Mouse (Mus musculus): Measurements from ENCODE around the gene Shank3. TPM values are rescaled to one million over a fixed set of nuclear protein-coding genes. Genes with fewer than 3 reads are reported as not detected.
A peak's percentile ranks its signal among the peaks of the same experiment; 100 is the strongest.

The Shank3 gene
- 6.9 and 8.0 TPM in 2 replicates for polyA plus RNA-seq (2016; fragmentation: Nextera tagmentation; extraction: Ambion mirVana)

- H3K36me3 ChIP-seq, result peaks cover 10% of the 10 kb centered on the region
- peaks cover 25% of the 10 kb centered on the region for H3K4me1 ChIP-seq
- H3K4me3 ChIP-seq, result peak within 1 kb of the TSS; percentile 89
- H3K9me3 ChIP-seq, result no peaks in the 10 kb centered on the region
- H3K27ac ChIP-seq (replicated peaks), result peak within 1 kb of the TSS; percentile 84
- ATAC-seq (ENCODE audit: low FRiP score, low read depth), result peak; percentile 47
- H3K4me2 ChIP-seq (replicated peaks), result peak within 1 kb of the TSS; percentile 81
- WGBS, result under 1% methylated on average over 29 of the region's 72 CpGs
- peak within 1 kb of the TSS; percentile 91 for H3K9ac ChIP-seq (replicated peaks)
- H3K27me3 ChIP-seq, result peaks cover 57% of the 10 kb centered on the region
These were observed at the start of gene Shank3 for GRCm38 (mm10) chr15:89498961-89499688. Shank3 (plus strand) TSS chr15:89499623.

- 5% methylated on average over 24 of the region's 24 CpGs for WGBS
- peaks cover 23% of the 10 kb centered on the region for H3K4me1 ChIP-seq
- H3K4me3 ChIP-seq, result peak overlapping the region; percentile 64
- peak; percentile 75 for ATAC-seq (ENCODE audit: low FRiP score, low read depth)
- H3K9ac ChIP-seq (replicated peaks), result peak overlapping the region; percentile 73
- peak overlapping the region; percentile 54 for H3K27ac ChIP-seq (replicated peaks)
- peak overlapping the region; percentile 90 for H3K4me2 ChIP-seq (replicated peaks)
- H3K27me3 ChIP-seq, result peaks cover 27% of the 10 kb centered on the region
- peaks cover 19% of the 10 kb centered on the region for H3K36me3 ChIP-seq
- no peaks in the 10 kb centered on the region for H3K9me3 ChIP-seq
These were observed 46.2 kb upstream of the Shank3 start for GRCm38 (mm10) chr15:89452906-89453864.

DNA sequence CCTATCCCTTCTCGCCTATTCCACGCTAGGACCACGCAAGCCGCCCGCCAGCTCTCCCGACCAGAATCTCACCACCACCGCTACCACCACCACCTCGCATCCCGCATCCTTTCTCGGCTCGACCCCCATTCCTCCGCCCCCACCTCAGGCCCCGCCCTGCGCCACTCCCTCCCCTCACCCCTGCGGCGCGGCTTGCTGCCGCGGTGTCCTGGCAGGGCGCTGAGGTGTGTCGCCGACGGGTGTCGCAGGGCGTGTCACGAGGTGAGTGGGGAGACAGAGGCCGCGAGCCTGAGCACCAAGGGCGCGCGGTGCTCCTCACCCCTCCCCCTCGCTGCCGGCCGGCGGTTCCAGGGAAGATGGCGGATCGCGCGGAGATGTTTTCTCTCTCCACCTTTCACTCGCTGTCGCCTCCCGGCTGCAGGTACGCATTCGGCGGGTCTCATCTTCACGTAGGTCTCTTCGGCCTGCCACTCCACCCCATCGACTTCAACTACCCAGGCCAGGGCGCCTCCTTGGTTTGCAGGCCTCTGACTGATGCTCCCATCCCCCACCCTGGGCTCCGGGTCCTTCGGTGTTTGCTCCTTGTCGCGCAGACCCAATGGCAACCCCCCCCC, 45.5 kb upstream of the Shank3 start, which contains the start of gene Mapk8ip2:
Gene Mapk8ip2, plus strand, starts transcription at position 49 of the 614 bp plus-strand sequence.
- Histone ChIP-seq H3K4me3 (peak within 1 kb of the TSS; percentile 64), H3K4me2 (replicated peaks) (peak within 1 kb of the TSS; percentile 90)
- peak; percentile 78 for ATAC-seq (ENCODE audit: low FRiP score, low read depth)

DNA sequence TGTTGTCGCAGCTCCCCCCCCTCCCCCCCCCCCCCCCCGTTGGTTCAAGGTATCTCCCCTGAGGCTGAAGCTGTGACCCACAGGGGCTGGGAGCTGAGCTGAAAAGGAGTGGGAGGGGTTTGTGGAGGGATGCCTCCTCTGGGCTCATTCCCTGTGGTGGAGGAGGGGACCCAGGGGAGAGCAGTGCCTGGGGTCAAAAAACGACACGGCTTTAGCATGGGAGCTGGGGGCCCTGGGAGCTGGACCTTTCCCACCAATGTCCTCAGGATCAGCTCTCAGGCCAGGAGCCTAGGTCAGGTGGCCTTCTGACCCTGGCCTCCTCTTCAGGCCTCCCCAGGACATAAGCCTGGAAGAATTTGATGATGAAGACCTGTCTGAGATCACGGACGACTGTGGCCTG, 44.6 kb upstream of the Shank3 start:
- peak; percentile 35 for ATAC-seq (ENCODE audit: low FRiP score, low read depth)
- Histone ChIP-seq H3K9ac (replicated peaks) (peak overlapping the region; percentile 73), H3K4me2 (replicated peaks) (peak overlapping the region; percentile 90), H3K9me3 (no peaks in the 10 kb centered on the region), H3K36me3 (peaks cover 33% of the 10 kb centered on the region), H3K27ac (replicated peaks) (peak overlapping the region; percentile 54), H3K4me1 (peaks cover 23% of the 10 kb centered on the region), H3K4me3 (peak overlapping the region; percentile 64), H3K27me3 (peaks cover 24% of the 10 kb centered on the region)
- WGBS, result 8% methylated on average over 4 of the region's 6 CpGs

More for the DNA sequence above, 45.5 kb upstream of the Shank3 start, which contains the start of gene Mapk8ip2:
- no peaks in the 10 kb centered on the region for H3K9me3 ChIP-seq
- H3K4me1 ChIP-seq, result peaks cover 23% of the 10 kb centered on the region
- peaks cover 27% of the 10 kb centered on the region for H3K27me3 ChIP-seq
- H3K9ac ChIP-seq (replicated peaks), result peak within 1 kb of the TSS; percentile 73
- WGBS, result under 1% methylated on average over 53 of the region's 53 CpGs
- H3K36me3 ChIP-seq, result peaks cover 27% of the 10 kb centered on the region
- H3K27ac ChIP-seq (replicated peaks), result peak within 1 kb of the TSS; percentile 54

DNA sequence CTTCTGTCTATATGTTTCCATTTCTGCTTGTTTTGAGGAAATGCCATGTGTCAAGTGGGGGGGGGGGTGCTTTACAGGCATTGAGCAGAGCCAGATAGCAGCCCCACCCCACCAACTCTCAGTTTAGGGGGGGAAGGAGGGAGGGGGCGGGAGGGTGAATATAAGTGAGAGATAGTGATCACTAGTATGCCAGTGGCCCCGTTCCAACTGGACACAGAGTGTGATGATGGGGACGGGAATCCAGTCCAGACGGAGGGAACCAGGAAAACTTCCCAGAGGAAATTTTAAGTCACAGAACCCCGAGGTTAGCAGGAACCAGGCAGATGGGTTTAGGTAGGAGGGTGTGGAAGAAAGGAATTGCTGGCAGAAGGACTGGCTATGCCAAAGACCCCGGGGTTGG, 43.8 kb upstream of the Shank3 start:
- Histone ChIP-seq H3K27me3 (peaks cover 24% of the 10 kb centered on the region), H3K36me3 (peaks cover 40% of the 10 kb centered on the region), H3K4me3 (peak overlapping the region; percentile 64), H3K4me2 (replicated peaks) (peak overlapping the region; percentile 90), H3K9ac (replicated peaks) (peak overlapping the region; percentile 73), H3K9me3 (no peaks in the 10 kb centered on the region), H3K27ac (replicated peaks) (no peak overlapping the region), H3K4me1 (peaks cover 23% of the 10 kb centered on the region)
- ATAC-seq (ENCODE audit: low FRiP score, low read depth), result no peak
- 72% methylated on average over 6 of the region's 6 CpGs for WGBS

DNA sequence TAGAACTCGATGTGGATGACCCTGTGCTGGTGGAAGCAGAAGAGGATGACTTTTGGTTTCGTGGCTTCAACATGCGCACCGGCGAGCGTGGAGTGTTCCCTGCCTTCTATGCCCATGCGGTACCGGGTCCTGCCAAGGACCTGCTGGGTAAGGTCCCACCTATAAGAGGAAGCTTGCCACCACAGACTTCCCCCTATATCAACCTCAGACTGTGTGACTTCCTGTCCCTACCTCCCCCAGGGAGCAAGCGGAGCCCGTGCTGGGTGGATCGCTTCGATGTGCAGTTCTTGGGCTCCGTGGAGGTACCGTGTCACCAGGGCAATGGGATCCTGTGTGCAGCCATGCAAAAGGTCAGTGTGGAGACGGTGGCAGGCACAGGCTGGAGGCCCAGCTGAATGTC, 40.5 kb upstream of the Shank3 start:
- H3K9ac ChIP-seq (replicated peaks), result no peak overlapping the region
- H3K27me3 ChIP-seq, result no peaks in the 10 kb centered on the region
- H3K27ac ChIP-seq (replicated peaks), result no peak overlapping the region
- 95% methylated on average over 15 of the region's 15 CpGs for WGBS
- no peak overlapping the region for H3K4me3 ChIP-seq
- H3K36me3 ChIP-seq, result peaks cover 68% of the 10 kb centered on the region
- no peaks in the 10 kb centered on the region for H3K9me3 ChIP-seq
- ATAC-seq (ENCODE audit: low FRiP score, low read depth), result no peak
- peaks cover 17% of the 10 kb centered on the region for H3K4me1 ChIP-seq
- no peak overlapping the region for H3K4me2 ChIP-seq (replicated peaks)

DNA sequence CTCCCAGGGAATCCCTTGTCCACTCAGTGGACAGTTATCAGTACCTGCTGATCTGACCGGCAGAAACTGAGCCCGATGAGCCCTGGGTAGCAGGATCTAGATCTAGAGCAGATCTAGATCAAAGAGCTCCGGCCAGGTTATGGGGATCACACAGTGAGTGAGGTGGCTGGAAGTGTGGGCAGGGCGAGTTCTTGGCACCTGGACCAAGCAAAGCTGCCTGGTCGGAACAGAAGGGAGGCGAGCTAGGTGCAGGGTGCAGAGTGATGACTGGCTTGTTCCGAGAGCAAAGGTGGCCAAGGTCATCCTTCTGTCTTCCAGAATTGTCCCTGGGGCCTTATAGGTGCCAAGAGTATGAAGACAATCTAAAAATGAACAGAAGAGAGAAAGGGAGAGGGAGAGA, 39.6 kb upstream of the Shank3 start:
- H3K9me3 ChIP-seq, result no peaks in the 10 kb centered on the region
- no peak overlapping the region for H3K9ac ChIP-seq (replicated peaks)
- H3K27me3 ChIP-seq, result no peaks in the 10 kb centered on the region
- H3K4me1 ChIP-seq, result peaks cover 13% of the 10 kb centered on the region
- no peak overlapping the region for H3K27ac ChIP-seq (replicated peaks)
- no peak overlapping the region for H3K4me2 ChIP-seq (replicated peaks)
- WGBS, result 90% methylated on average over 7 of the region's 7 CpGs
- H3K4me3 ChIP-seq, result no peak overlapping the region
- ATAC-seq (ENCODE audit: low FRiP score, low read depth), result no peak
- H3K36me3 ChIP-seq, result peaks cover 68% of the 10 kb centered on the region

DNA sequence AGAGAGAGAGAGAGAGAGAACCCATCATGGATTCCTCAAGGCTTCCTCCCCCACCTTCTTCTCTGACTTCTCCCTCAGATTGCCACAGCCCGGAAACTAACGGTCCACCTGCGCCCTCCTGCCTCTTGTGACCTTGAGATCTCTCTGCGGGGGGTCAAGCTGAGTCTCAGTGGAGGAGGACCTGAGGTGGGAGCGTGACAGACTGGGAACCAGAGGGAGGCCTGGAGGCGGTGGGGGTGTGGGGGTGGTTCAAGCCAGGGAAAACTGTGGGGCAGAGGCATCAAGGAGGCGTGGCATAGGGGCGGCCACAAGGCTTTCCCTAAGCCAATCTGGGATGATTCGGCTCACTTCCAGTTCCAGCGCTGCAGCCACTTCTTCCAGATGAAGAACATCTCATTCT, 39.1 kb upstream of the Shank3 start:
- peaks cover 68% of the 10 kb centered on the region for H3K36me3 ChIP-seq

DNA sequence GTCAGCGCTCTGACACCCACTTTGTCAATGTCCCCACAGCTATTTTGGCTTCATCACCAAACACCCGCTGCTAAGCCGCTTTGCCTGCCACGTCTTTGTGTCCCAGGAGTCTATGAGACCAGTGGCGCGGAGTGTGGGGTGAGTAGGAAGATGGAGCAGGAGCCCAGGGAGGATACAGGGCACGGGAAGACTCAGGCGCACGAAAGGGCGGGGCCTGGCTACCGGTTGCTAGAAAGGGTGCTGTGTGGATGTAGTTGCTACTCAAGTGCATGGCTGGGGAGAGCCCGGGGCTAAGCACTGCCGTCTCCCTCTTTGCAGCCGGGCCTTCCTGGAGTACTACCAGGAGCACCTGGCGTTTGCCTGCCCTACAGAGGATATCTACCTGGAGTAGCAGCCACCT, 38.1 kb upstream of the Shank3 start:
- WGBS, result 89% methylated on average over 15 of the region's 15 CpGs
- ATAC-seq (ENCODE audit: low FRiP score, low read depth), result no peak
- no peak overlapping the region for H3K4me2 ChIP-seq (replicated peaks)

More for the DNA sequence above, 39.1 kb upstream of the Shank3 start:
- H3K4me1 ChIP-seq, result peaks cover 13% of the 10 kb centered on the region
- no peak overlapping the region for H3K4me3 ChIP-seq
- H3K27me3 ChIP-seq, result no peaks in the 10 kb centered on the region
- WGBS, result 83% methylated on average over 10 of the region's 10 CpGs
- no peak overlapping the region for H3K27ac ChIP-seq (replicated peaks)
- H3K9ac ChIP-seq (replicated peaks), result no peak overlapping the region
- no peak for ATAC-seq (ENCODE audit: low FRiP score, low read depth)
- no peaks in the 10 kb centered on the region for H3K9me3 ChIP-seq
- H3K4me2 ChIP-seq (replicated peaks), result no peak overlapping the region

DNA sequence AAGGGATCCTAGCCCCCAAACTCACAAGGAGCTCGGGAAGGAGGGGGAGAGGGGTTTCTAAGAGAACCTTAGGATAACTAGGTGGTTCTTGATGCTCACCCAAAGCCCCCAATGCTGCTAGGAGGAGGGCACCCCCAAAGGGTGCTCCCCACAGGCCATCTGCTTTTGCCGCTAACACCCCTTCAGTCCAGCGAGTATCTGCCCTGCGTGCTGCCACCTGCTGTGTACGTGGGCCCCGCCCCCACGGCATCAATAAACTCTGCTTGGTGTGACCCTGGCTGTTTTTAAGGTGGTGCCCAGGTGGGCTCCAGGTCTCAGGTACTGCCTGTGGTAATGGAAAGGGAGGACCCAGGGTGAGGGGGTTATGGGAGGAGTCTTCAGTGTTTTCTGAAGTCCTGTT, 37.2 kb upstream of the Shank3 start:
- Histone ChIP-seq H3K9ac (replicated peaks) (no peak overlapping the region), H3K27ac (replicated peaks) (no peak overlapping the region), H3K4me3 (no peak overlapping the region), H3K4me2 (replicated peaks) (no peak overlapping the region), H3K4me1 (peaks cover 5% of the 10 kb centered on the region; the same call in 1 of the 2 replicates), H3K27me3 (no peaks in the 10 kb centered on the region), H3K36me3 (peaks cover 59% of the 10 kb centered on the region), H3K9me3 (no peaks in the 10 kb centered on the region)
- WGBS, result 84% methylated on average over 7 of the region's 7 CpGs
- no peak for ATAC-seq (ENCODE audit: low FRiP score, low read depth)

More for the DNA sequence above, 38.1 kb upstream of the Shank3 start:
- H3K4me3 ChIP-seq, result no peak overlapping the region
- H3K36me3 ChIP-seq, result peaks cover 68% of the 10 kb centered on the region
- peaks cover 5% of the 10 kb centered on the region; the same call in 1 of the 2 replicates for H3K4me1 ChIP-seq
- H3K27me3 ChIP-seq, result no peaks in the 10 kb centered on the region
- no peak overlapping the region for H3K9ac ChIP-seq (replicated peaks)
- no peak overlapping the region for H3K27ac ChIP-seq (replicated peaks)
- no peaks in the 10 kb centered on the region for H3K9me3 ChIP-seq

GRCm38 (mm10) chr15:89463334-89464235, 35.8 kb upstream of the Shank3 start:
- H3K9me3 ChIP-seq, result no peaks in the 10 kb centered on the region
- H3K27me3 ChIP-seq, result no peaks in the 10 kb centered on the region
- no peak overlapping the region for H3K9ac ChIP-seq (replicated peaks)
- no peak overlapping the region for H3K4me3 ChIP-seq
- WGBS, result 66% methylated on average over 5 of the region's 5 CpGs
- no peak overlapping the region for H3K27ac ChIP-seq (replicated peaks)
- H3K36me3 ChIP-seq, result peaks cover 45% of the 10 kb centered on the region
- ATAC-seq (ENCODE audit: low FRiP score, low read depth), result no peak
- peaks cover 5% of the 10 kb centered on the region; the same call in 1 of the 2 replicates for H3K4me1 ChIP-seq
- H3K4me2 ChIP-seq (replicated peaks), result no peak overlapping the region

Data from midbrain, embryonic 12.5 days (tissue).